Mouse (Mus musculus) bone marrow macrophage, adult 2 months (primary cell): Measurements from ENCODE around the gene Cep57.

ENCODE experiments used
- CTCF ChIP-seq: IDR thresholded peaks from 2 replicates; pipeline ENCODE4 v1.5.1; 2012; ENCODE audit warnings: low read depth, mild to moderate bottlenecking, low read length, moderate library complexity
- POLR2A ChIP-seq: IDR thresholded peaks from 2 replicates; pipeline ENCODE4 v1.6.1; 2012; ENCODE audit warnings: mild to moderate bottlenecking, low read depth, low read length, borderline replicate concordance

GRCm38 (mm10) chr9:13806854-13807253, 20.1 kb downstream of the Cep57 start:
- TF ChIP-seq POLR2A (no peak), CTCF (no peak)
